Mouse (Mus musculus) megakaryocyte, embryonic 14.5 days (primary cell): Measurements from ENCODE around the gene Spdye4c.

Experiments
- FLI1 ChIP-seq: IDR thresholded peaks from 2 replicates; pipeline ENCODE4 v1.6.1; 2012; ENCODE audit warnings: low read length, inconsistent platforms, mixed read lengths
- GATA1 ChIP-seq: IDR thresholded peaks from 3 replicates; pipeline ENCODE4 v1.6.1; 2012; ENCODE audit warnings: mixed read lengths, low read length, inconsistent platforms, borderline replicate concordance

GRCm38 (mm10) chr2:128547079-128547478, 43.9 kb upstream of the Spdye4c start:
- no peak for TF ChIP-seq GATA1
- TF ChIP-seq FLI1: no peak
